Comparison of ENCODE assay signal across 17 mouse cellular contexts in the genomic region with DNA sequence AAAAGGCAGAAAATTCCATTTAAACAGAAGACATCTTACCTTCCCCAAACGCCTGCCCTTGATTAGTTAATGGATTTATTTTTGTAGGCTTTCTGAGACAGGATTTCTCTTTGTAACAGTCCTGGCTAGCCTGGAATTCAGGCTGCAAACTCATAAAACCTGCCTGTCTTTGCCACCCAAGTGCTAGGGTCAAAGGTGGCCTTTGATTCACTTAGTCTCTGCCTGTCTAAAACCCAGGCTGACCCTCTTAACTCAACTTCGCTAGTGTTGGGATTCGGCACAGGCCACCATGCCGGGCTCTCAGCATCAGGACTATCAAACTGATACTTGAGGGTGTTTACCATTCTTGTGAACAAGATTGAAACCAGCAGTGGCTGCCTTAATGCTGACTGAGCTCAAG.
"Had no signal": no experiment of that assay in that cellular context is flagged by ENCODE, and none has a peak within 500 bp of the region (broad histone marks: within the 10 kb centered on the region; RNA-seq: fewer than 3 reads in every experiment).

No protein-coding gene starts in this region.

- H3K4me3 ChIP-seq: kidney, embryonic 15.5 days; left cerebral cortex, adult 2 months; limb, embryonic 12.5 days; liver, embryonic 13.5 days; lung, embryonic 15.5 days; megakaryocyte, embryonic 14.5 days; midbrain, embryonic 12.5 days; neural tube, embryonic 13.5 days; stomach, embryonic 15.5 days had no signal

- DNase-seq: kidney, postnatal 14 days; liver; liver, embryonic 13.5 days; liver, postnatal 0 days; lung, postnatal 14 days; retina, postnatal 1 day; thymus, adult 18-20 months; thymus, postnatal 14 days had no signal

- H3K27me3 ChIP-seq: kidney, embryonic 15.5 days; limb, embryonic 12.5 days; liver, embryonic 13.5 days; lung, embryonic 15.5 days; midbrain, embryonic 12.5 days; neural tube, embryonic 13.5 days; stomach, embryonic 15.5 days had no signal

- H3K36me3 ChIP-seq: kidney, embryonic 15.5 days; limb, embryonic 12.5 days; liver, embryonic 13.5 days; lung, embryonic 15.5 days; midbrain, embryonic 12.5 days; neural tube, embryonic 13.5 days; stomach, embryonic 15.5 days had no signal

- H3K4me1 ChIP-seq: kidney, embryonic 15.5 days; limb, embryonic 12.5 days; lung, embryonic 15.5 days; midbrain, embryonic 12.5 days; neural tube, embryonic 13.5 days; stomach, embryonic 15.5 days had no signal

- H3K27ac ChIP-seq: kidney, embryonic 15.5 days; left cerebral cortex, adult 2 months; limb, embryonic 12.5 days; liver, embryonic 13.5 days; lung, embryonic 15.5 days; macrophage; midbrain, embryonic 12.5 days; neural tube, embryonic 13.5 days; stomach, embryonic 15.5 days had no signal
